Mouse (Mus musculus) heart, embryonic 13.5 days (tissue): ENCODE measurements around the gene Ctrc. TPM values are rescaled to one million over a fixed set of nuclear protein-coding genes. Genes with fewer than 3 reads are reported as not detected.

Experiments used
- ATAC-seq: fragments of 200-750 bp; cut with Nextera tagmentation; 2 replicates; pipeline ENCODE4 v1.8.0; 2017; ENCODE audit warnings: moderate TSS enrichment; ENCODE audit not compliant: insufficient number of reproducible peaks, low FRiP score, low TSS enrichment; ENCODE audit errors: extremely low read depth
- H3K27ac ChIP-seq: fragments of 300-500 bp; sonication (generic); replicated peaks from 2 replicates; pipeline ENCODE4 v1.5.1; 2015; ENCODE audit warnings: moderate library complexity, mild to moderate bottlenecking, inconsistent platforms
- H3K27me3 ChIP-seq: fragments of 300-500 bp; sonication (generic); replicated peaks from 2 replicates; pipeline ENCODE4 v1.6.1; 2015; ENCODE audit warnings: mild to moderate bottlenecking, inconsistent platforms
- H3K36me3 ChIP-seq: fragments of 300-500 bp; sonication (generic); 2 replicates; pipeline ENCODE4 v1.6.1; 2015; ENCODE audit warnings: mild to moderate bottlenecking, inconsistent platforms
- H3K4me1 ChIP-seq: fragments of 300-500 bp; sonication (generic); 2 replicates; pipeline ENCODE4 v1.6.1; 2015; ENCODE audit warnings: inconsistent platforms
- H3K4me2 ChIP-seq: fragments of 300-500 bp; sonication (generic); 2 replicates; pipeline ENCODE4 v1.6.1; 2015; ENCODE audit warnings: inconsistent platforms, mild to moderate bottlenecking, moderate library complexity
- H3K4me3 ChIP-seq: fragments of 300-500 bp; sonication (generic); 2 replicates; pipeline ENCODE4 v1.5.1; 2015; ENCODE audit warnings: moderate library complexity, mild to moderate bottlenecking, inconsistent platforms
- H3K9ac ChIP-seq: fragments of 300-500 bp; sonication (generic); 2 replicates; pipeline ENCODE4 v1.6.1; 2015; ENCODE audit warnings: inconsistent platforms, mild to moderate bottlenecking, moderate library complexity
- H3K9me3 ChIP-seq: fragments of 300-500 bp; sonication (generic); 2 replicates; pipeline ENCODE4 v1.6.1; 2016; ENCODE audit warnings: inconsistent platforms
- WGBS: fragments of 180-500 bp; shearing (Covaris S2); methylation state at CpG from one replicate; pipeline ENCODE4 v1.1.7; 2015; ENCODE audit warnings: mixed read lengths; 5-methylcytosine and 5-hydroxymethylcytosine counted together
- polyA plus RNA-seq: library from polyadenylated mRNA; unstranded; fragments of >200 nt; fragmentation: Nextera tagmentation; extraction: Ambion mirVana; gene quantifications from 2 replicates; pipeline ENCODE4 v1.2.1, GENCODE M21; 2015

Gene Ctrc
- polyA plus RNA-seq, 1 experiment from 2014 or later: not detected

DNA sequence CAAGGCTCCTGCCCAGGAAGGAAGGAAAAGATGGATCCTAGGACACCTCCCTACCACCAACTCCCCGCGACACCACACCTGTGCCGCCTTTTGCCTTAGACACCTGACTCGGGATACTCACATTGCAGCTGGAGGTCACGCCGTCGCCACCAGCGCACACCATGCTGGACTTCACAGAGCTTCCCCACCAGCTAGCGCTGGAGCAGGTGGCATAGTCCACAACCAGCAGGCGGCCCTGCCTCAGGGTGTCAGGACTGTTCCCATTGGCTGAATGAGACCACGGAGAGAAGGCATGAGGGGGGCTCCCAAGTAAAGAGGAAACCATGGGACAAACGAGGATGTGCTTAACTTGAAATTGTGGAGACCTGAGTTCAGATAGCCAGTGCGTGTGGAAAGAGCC, 27.3 kb downstream of the Ctrc start:
- 83% methylated on average over 13 of the region's 13 CpGs for WGBS
- Histone ChIP-seq H3K27me3 (no peaks in the 10 kb centered on the region), H3K9me3 (no peaks in the 10 kb centered on the region), H3K4me1 (peaks cover 7% of the 10 kb centered on the region; the same call in 1 of the 2 replicates), H3K36me3 (peaks cover 21% of the 10 kb centered on the region), H3K9ac (no peak overlapping the region), H3K4me3 (no peak overlapping the region), H3K27ac (no peak overlapping the region), H3K4me2 (no peak overlapping the region)
- no peak for ATAC-seq

DNA sequence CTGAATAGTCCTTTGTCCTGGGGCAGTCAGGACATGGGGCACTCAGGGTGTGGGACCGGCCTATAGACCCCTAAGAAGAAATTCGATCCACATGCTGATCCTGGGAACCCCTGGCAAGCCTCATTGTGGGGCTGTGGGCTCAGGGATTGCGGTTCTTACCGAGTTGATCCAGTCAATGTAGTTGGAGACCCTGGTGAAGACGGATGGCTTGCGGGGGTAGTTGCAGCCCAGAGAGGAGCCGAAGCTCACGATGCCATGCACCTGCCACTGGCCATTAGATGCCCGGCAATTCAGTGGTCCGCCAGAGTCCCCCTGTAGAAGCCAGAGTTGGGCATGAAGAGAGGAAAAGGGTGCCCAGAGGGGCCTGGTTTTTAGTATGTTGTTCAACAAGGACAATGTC, 28.5 kb downstream of the Ctrc start:
- no peaks in the 10 kb centered on the region for H3K9me3 ChIP-seq
- no peak overlapping the region for H3K27ac ChIP-seq
- no peak overlapping the region for H3K9ac ChIP-seq
- ATAC-seq: no peak
- no peak overlapping the region for H3K4me3 ChIP-seq
- H3K4me2 ChIP-seq: no peak overlapping the region
- WGBS: 74% methylated on average over 10 of the region's 10 CpGs
- no peaks in the 10 kb centered on the region for H3K27me3 ChIP-seq
- peaks cover 7% of the 10 kb centered on the region; the same call in 1 of the 2 replicates for H3K4me1 ChIP-seq
- H3K36me3 ChIP-seq: peaks cover 33% of the 10 kb centered on the region

DNA sequence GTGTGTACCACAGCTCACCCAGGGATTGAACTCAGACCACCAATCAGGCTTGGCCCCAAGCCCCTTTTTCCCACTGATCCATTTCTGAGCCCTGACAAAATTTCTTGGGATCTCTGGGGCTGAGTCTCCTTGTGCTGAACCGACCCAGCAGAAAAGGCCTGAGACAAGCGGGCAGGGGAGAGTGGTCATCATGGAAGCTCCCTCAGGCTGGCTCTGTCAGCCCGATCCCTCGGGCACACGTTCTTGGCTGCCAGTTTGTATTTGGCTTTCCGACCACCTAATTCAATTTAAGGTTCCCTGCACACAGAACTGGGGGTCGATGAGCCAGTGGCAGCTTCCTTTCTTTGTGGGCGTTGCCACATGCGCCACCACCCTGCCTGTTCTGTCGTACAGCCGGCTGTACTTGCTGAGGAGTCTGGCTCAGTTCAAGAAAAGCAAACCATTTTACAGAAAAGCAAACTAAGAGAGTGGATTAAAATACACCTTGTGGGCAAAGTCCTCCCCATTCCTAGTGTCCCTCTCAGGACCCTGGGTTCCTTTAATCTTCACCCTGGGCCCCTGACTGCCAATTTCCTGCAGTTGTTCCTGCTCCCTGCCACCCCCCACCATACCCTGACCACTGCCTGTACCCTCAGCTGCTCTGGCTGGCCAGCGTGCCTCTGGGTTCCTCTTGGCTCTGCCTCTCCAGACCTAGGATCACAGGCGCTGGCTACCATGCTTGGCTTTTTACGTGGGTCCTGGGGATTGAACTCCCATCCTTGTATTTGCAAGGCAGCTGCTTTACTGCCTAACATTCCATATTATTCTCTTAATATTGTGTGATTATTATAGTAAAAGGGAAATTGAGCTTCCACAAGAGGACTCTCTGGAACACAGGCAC, 29.1 kb downstream of the Ctrc start:
- peaks cover 39% of the 10 kb centered on the region for H3K36me3 ChIP-seq
- no peak for ATAC-seq
- H3K4me3 ChIP-seq: no peak overlapping the region
- no peaks in the 10 kb centered on the region for H3K27me3 ChIP-seq
- no peak overlapping the region for H3K9ac ChIP-seq
- H3K4me2 ChIP-seq: no peak overlapping the region
- H3K27ac ChIP-seq: no peak overlapping the region
- no peaks in the 10 kb centered on the region for H3K9me3 ChIP-seq
- 73% methylated on average over 14 of the region's 14 CpGs for WGBS
- peaks cover 7% of the 10 kb centered on the region; the same call in 1 of the 2 replicates for H3K4me1 ChIP-seq

DNA sequence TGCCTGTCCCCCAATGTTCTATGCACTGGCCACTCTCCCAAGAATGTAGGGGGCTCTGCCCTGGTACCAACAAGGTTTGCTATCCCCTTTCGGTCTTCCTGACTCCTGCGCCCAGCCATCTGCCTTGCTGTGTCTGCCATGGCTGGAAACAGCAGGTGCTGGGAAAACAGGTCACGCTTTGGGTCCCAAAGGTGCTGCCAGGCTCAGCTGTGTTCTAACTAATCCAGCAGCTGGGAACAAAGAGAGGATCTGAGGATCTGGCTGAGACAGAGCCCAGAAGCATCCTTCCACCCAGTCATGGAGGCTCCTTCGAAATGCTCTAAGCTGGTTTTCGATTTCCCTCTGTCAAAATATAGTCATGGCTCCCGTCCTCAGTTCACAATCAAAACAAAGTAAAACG, 29.9 kb downstream of the Ctrc start:
- Histone ChIP-seq H3K4me2 (no peak overlapping the region), H3K9me3 (no peaks in the 10 kb centered on the region), H3K27me3 (no peaks in the 10 kb centered on the region), H3K9ac (no peak overlapping the region), H3K36me3 (peaks cover 47% of the 10 kb centered on the region), H3K4me3 (no peak overlapping the region), H3K27ac (no peak overlapping the region), H3K4me1 (peaks cover 4% of the 10 kb centered on the region; the same call in 1 of the 2 replicates)
- 82% methylated on average over 7 of the region's 7 CpGs for WGBS
- ATAC-seq: no peak

- H3K36me3 ChIP-seq: peaks cover 96% of the 10 kb centered on the region
These were observed 34.8 kb downstream of the Ctrc start for GRCm38 (mm10) chr4:141811375-141811774.

GRCm38 (mm10) chr4:141810975-141811374, 35.2 kb downstream of the Ctrc start:
- WGBS: 82% methylated on average over 2 of the region's 2 CpGs
- no peak overlapping the region for H3K27ac ChIP-seq
- no peaks in the 10 kb centered on the region for H3K9me3 ChIP-seq
- H3K36me3 ChIP-seq: peaks cover 100% of the 10 kb centered on the region
- H3K9ac ChIP-seq: no peak overlapping the region
- H3K27me3 ChIP-seq: no peaks in the 10 kb centered on the region
- no peak for ATAC-seq
- no peak overlapping the region for H3K4me3 ChIP-seq
- no peak overlapping the region for H3K4me2 ChIP-seq
- no peaks in the 10 kb centered on the region for H3K4me1 ChIP-seq

More at GRCm38 (mm10) chr4:141811375-141811774, 34.8 kb downstream of the Ctrc start:
- Histone ChIP-seq H3K27me3 (no peaks in the 10 kb centered on the region), H3K4me1 (no peaks in the 10 kb centered on the region), H3K9me3 (no peaks in the 10 kb centered on the region), H3K4me2 (no peak overlapping the region), H3K9ac (no peak overlapping the region), H3K4me3 (no peak overlapping the region), H3K27ac (no peak overlapping the region)
- 91% methylated on average over 7 of the region's 7 CpGs for WGBS
- no peak for ATAC-seq

GRCm38 (mm10) chr4:141809850-141810464, 36.2 kb downstream of the Ctrc start:
- Histone ChIP-seq H3K9ac (no peak overlapping the region), H3K9me3 (no peaks in the 10 kb centered on the region), H3K27ac (no peak overlapping the region), H3K36me3 (peaks cover 100% of the 10 kb centered on the region), H3K27me3 (no peaks in the 10 kb centered on the region), H3K4me2 (no peak overlapping the region), H3K4me3 (no peak overlapping the region), H3K4me1 (no peaks in the 10 kb centered on the region)
- ATAC-seq: no peak
- 68% methylated on average over 8 of the region's 8 CpGs for WGBS

- H3K27me3 ChIP-seq: no peaks in the 10 kb centered on the region
- H3K9me3 ChIP-seq: no peaks in the 10 kb centered on the region
- WGBS: 88% methylated on average over 8 of the region's 8 CpGs
- H3K9ac ChIP-seq: no peak overlapping the region
- no peaks in the 10 kb centered on the region for H3K4me1 ChIP-seq
- peaks cover 84% of the 10 kb centered on the region for H3K36me3 ChIP-seq
- no peak for ATAC-seq
- H3K27ac ChIP-seq: no peak overlapping the region
- no peak overlapping the region for H3K4me3 ChIP-seq
- H3K4me2 ChIP-seq: no peak overlapping the region
These were observed 40.3 kb downstream of the Ctrc start for GRCm38 (mm10) chr4:141805886-141806285.

GRCm38 (mm10) chr4:141804105-141804504, 42.1 kb downstream of the Ctrc start:
- no peak overlapping the region for H3K9ac ChIP-seq
- H3K4me1 ChIP-seq: no peaks in the 10 kb centered on the region
- H3K27me3 ChIP-seq: no peaks in the 10 kb centered on the region
- peaks cover 66% of the 10 kb centered on the region for H3K36me3 ChIP-seq
- ATAC-seq: no peak
- H3K4me3 ChIP-seq: no peak overlapping the region
- H3K4me2 ChIP-seq: no peak overlapping the region
- H3K27ac ChIP-seq: no peak overlapping the region
- no peaks in the 10 kb centered on the region for H3K9me3 ChIP-seq
- 91% methylated on average over 4 of the region's 4 CpGs for WGBS

DNA sequence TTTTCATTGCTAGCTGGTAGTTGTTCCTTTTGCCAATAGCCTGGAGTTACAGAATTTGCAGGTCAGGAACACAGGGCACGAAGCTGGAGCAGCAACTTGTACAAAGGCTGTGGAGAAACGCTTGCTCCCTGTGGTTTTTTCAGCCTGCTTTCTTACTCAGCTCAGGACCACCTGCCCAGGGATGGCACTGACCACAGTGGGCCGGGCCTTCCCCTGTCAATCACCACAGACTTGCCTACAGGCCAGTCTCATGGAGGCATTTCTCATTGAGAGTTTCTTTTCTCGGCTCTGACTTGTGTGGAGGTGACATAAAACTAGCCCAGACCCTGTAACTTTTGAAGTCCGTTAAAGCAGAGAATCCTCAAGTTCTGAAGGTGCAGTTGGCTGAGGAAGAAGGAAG, 48.6 kb downstream of the Ctrc start:
- Histone ChIP-seq H3K4me3 (no peak overlapping the region), H3K9me3 (no peaks in the 10 kb centered on the region), H3K27ac (no peak overlapping the region), H3K4me1 (peaks cover 19% of the 10 kb centered on the region), H3K9ac (no peak overlapping the region), H3K4me2 (no peak overlapping the region), H3K36me3 (peaks cover 29% of the 10 kb centered on the region), H3K27me3 (no peaks in the 10 kb centered on the region)
- ATAC-seq: no peak
- 86% methylated on average over 5 of the region's 5 CpGs for WGBS

DNA sequence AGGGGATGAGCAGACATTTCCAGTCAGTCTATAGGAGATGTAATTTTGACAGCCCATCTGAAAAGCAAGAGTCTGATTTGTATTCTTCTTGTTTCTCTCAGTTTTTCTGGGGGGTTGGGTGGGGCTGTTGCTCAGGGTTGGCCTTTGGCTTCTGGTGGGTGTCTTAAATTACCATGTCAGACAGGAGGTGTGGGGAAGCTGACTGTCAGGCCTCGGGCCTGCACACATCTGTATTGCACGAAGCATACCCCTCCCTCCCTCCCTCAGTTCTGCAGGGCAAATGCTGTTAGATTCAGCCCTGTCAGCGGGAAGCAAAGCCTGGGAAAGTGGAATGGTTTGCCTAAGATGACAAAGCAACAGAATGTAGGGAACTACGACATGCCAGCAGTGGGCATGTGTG, 49.2 kb downstream of the Ctrc start:
- no peak overlapping the region for H3K4me2 ChIP-seq
- no peak overlapping the region for H3K4me3 ChIP-seq
- peaks cover 19% of the 10 kb centered on the region for H3K4me1 ChIP-seq
- H3K27me3 ChIP-seq: no peaks in the 10 kb centered on the region
- H3K27ac ChIP-seq: no peak overlapping the region
- H3K9me3 ChIP-seq: no peaks in the 10 kb centered on the region
- ATAC-seq: no peak
- 80% methylated on average over 4 of the region's 4 CpGs for WGBS
- H3K9ac ChIP-seq: no peak overlapping the region
- H3K36me3 ChIP-seq: peaks cover 28% of the 10 kb centered on the region
